Mouse (Mus musculus) embryonic facial prominence, embryonic 14.5 days (tissue): Measurements from ENCODE around the gene Cd247. TPM values are rescaled to one million over a fixed set of nuclear protein-coding genes. Genes with fewer than 3 reads are reported as not detected.

ENCODE experiments used
- ATAC-seq: fragments of 200-750 bp; cut with Nextera tagmentation; 2 replicates; pipeline ENCODE4 v1.8.0; 2017; ENCODE audit warnings: low read depth, moderate number of reproducible peaks, moderate TSS enrichment
- DNase-seq: peaks from one replicate; pipeline ENCODE4 v3.0.0-alpha.2; 2015; ENCODE audit warnings: low spot score
- H3K27ac ChIP-seq: fragments of 300-500 bp; sonication (generic); replicated peaks from 2 replicates; pipeline ENCODE4 v1.5.1; 2014; ENCODE audit warnings: low read depth, mild to moderate bottlenecking, low read length, moderate library complexity
- H3K27me3 ChIP-seq: fragments of 300-500 bp; sonication (generic); replicated peaks from 2 replicates; pipeline ENCODE4 v1.6.1; 2014; ENCODE audit warnings: low read length; ENCODE audit not compliant: control insufficient read depth, insufficient read depth
- H3K36me3 ChIP-seq: fragments of 300-500 bp; sonication (generic); 2 replicates; pipeline ENCODE4 v1.6.1; 2014; ENCODE audit warnings: low read length, mixed read lengths; ENCODE audit not compliant: control insufficient read depth, insufficient read depth
- H3K4me1 ChIP-seq: fragments of 300-500 bp; sonication (generic); 2 replicates; pipeline ENCODE4 v1.6.1; 2014; ENCODE audit warnings: antibody characterized with exemption, low read length; ENCODE audit not compliant: control insufficient read depth, insufficient read depth
- H3K4me2 ChIP-seq: fragments of 300-500 bp; sonication (generic); 2 replicates; pipeline ENCODE4 v1.6.1; 2014; ENCODE audit warnings: low read depth, mild to moderate bottlenecking, low read length, moderate library complexity, mixed read lengths
- H3K4me3 ChIP-seq: fragments of 300-500 bp; sonication (generic); 2 replicates; pipeline ENCODE4 v1.5.1; 2014; ENCODE audit warnings: low read depth, mild to moderate bottlenecking, low read length
- H3K9ac ChIP-seq: fragments of 300-500 bp; sonication (generic); 2 replicates; pipeline ENCODE4 v1.6.1; 2014; ENCODE audit warnings: low read depth, mild to moderate bottlenecking, low read length, moderate library complexity, mixed read lengths
- H3K9me3 ChIP-seq: fragments of 300-500 bp; sonication (generic); 2 replicates; pipeline ENCODE4 v1.6.1; 2016; ENCODE audit warnings: low read length; ENCODE audit not compliant: control insufficient read depth
- WGBS: fragments of 180-500 bp; shearing (Covaris S2); extraction: QIAGEN DNeasy Blood & Tissue Kit; methylation state at CpG from one replicate; pipeline ENCODE4 v1.1.7; 2014; 5-methylcytosine and 5-hydroxymethylcytosine counted together
- polyA plus RNA-seq: library from polyadenylated mRNA; unstranded; fragments of >200 nt; fragmentation: Nextera tagmentation; extraction: Ambion mirVana; gene quantifications from 2 replicates; pipeline ENCODE4 v1.2.1, GENCODE M21; 2014

Gene Cd247
- polyA plus RNA-seq, 1 experiment from 2014 or later: 0.42 TPM

GRCm38 (mm10) chr1:165819147-165819546 lies 30.7 kb downstream of the Cd247 start:
- DNase-seq (no peak), ATAC-seq (no peak)
- 87% methylated on average over 4 of the region's 4 CpGs for WGBS
- Histone ChIP-seq H3K9me3 (no peaks in the 10 kb centered on the region), H3K4me3 (no peak overlapping the region), H3K36me3 (no peaks in the 10 kb centered on the region), H3K27ac (no peak overlapping the region), H3K27me3 (no peaks in the 10 kb centered on the region), H3K9ac (no peak overlapping the region), H3K4me2 (no peak overlapping the region), H3K4me1 (peaks cover 7% of the 10 kb centered on the region)

- H3K36me3 ChIP-seq: no peaks in the 10 kb centered on the region
- H3K4me2 ChIP-seq: no peak overlapping the region
- no peak overlapping the region for H3K4me3 ChIP-seq
- no peak overlapping the region for H3K9ac ChIP-seq
- H3K4me1 ChIP-seq: no peaks in the 10 kb centered on the region
- H3K9me3 ChIP-seq: no peaks in the 10 kb centered on the region
- no peak overlapping the region for H3K27ac ChIP-seq
- ATAC-seq: no peak
- no peaks in the 10 kb centered on the region for H3K27me3 ChIP-seq
- WGBS: 94% methylated on average over 2 of the region's 2 CpGs
- DNase-seq: no peak
These were observed 33.5 kb downstream of the Cd247 start for GRCm38 (mm10) chr1:165822031-165822430.

- ATAC-seq: no peak
- no peak overlapping the region for H3K9ac ChIP-seq
- 85% methylated on average over 5 of the region's 5 CpGs for WGBS
- no peak overlapping the region for H3K27ac ChIP-seq
- H3K9me3 ChIP-seq: no peaks in the 10 kb centered on the region
- H3K27me3 ChIP-seq: no peaks in the 10 kb centered on the region
- no peak overlapping the region for H3K4me3 ChIP-seq
- no peak overlapping the region for H3K4me2 ChIP-seq
- DNase-seq: no peak
- no peaks in the 10 kb centered on the region for H3K36me3 ChIP-seq
- no peaks in the 10 kb centered on the region for H3K4me1 ChIP-seq
These were observed 39.7 kb downstream of the Cd247 start for GRCm38 (mm10) chr1:165828173-165828572.

- 83% methylated on average over 6 of the region's 6 CpGs for WGBS
- ATAC-seq: no peak
- H3K4me2 ChIP-seq: no peak overlapping the region
These were observed 40.1 kb downstream of the Cd247 start for GRCm38 (mm10) chr1:165828615-165829014.

GRCm38 (mm10) chr1:165829890-165830289 lies 41.4 kb downstream of the Cd247 start:
- WGBS: 87% methylated on average over 5 of the region's 5 CpGs
- Histone ChIP-seq H3K4me2 (no peak overlapping the region), H3K27ac (no peak overlapping the region), H3K36me3 (no peaks in the 10 kb centered on the region), H3K9me3 (no peaks in the 10 kb centered on the region), H3K27me3 (no peaks in the 10 kb centered on the region; the same call in 1 of the 2 replicates), H3K4me3 (no peak overlapping the region), H3K4me1 (peaks cover 9% of the 10 kb centered on the region), H3K9ac (no peak overlapping the region)
- ATAC-seq: no peak
- DNase-seq: no peak

More at GRCm38 (mm10) chr1:165828615-165829014, 40.1 kb downstream of the Cd247 start:
- H3K4me1 ChIP-seq: no peaks in the 10 kb centered on the region
- no peaks in the 10 kb centered on the region for H3K27me3 ChIP-seq
- H3K4me3 ChIP-seq: no peak overlapping the region
- H3K36me3 ChIP-seq: no peaks in the 10 kb centered on the region
- no peak for DNase-seq
- no peak overlapping the region for H3K9ac ChIP-seq
- H3K27ac ChIP-seq: no peak overlapping the region
- no peaks in the 10 kb centered on the region for H3K9me3 ChIP-seq

GRCm38 (mm10) chr1:165833244-165833643 lies 44.8 kb downstream of the Cd247 start:
- Histone ChIP-seq H3K27me3 (peaks cover 6% of the 10 kb centered on the region; the same call in 1 of the 2 replicates), H3K27ac (no peak overlapping the region), H3K36me3 (no peaks in the 10 kb centered on the region), H3K4me3 (no peak overlapping the region), H3K4me1 (peaks cover 26% of the 10 kb centered on the region), H3K9me3 (no peaks in the 10 kb centered on the region), H3K9ac (no peak overlapping the region), H3K4me2 (no peak overlapping the region)
- DNase-seq (no peak), ATAC-seq (no peak)
- WGBS: 24% methylated on average over 4 of the region's 4 CpGs

- WGBS: 21% methylated on average over 17 of the region's 17 CpGs
- Histone ChIP-seq H3K9ac (no peak overlapping the region), H3K27me3 (peaks cover 6% of the 10 kb centered on the region; the same call in 1 of the 2 replicates), H3K4me3 (peak overlapping the region; percentile 9; the same call in 1 of the 2 replicates), H3K4me2 (peak overlapping the region; percentile 46), H3K9me3 (no peaks in the 10 kb centered on the region), H3K27ac (no peak overlapping the region), H3K36me3 (no peaks in the 10 kb centered on the region), H3K4me1 (peaks cover 26% of the 10 kb centered on the region)
- ATAC-seq (peak; percentile 70), DNase-seq (peak; percentile 57)
These were observed 45.6 kb downstream of the Cd247 start for GRCm38 (mm10) chr1:165833910-165834632.

GRCm38 (mm10) chr1:165834633-165834975 lies 46.1 kb downstream of the Cd247 start:
- Histone ChIP-seq H3K36me3 (no peaks in the 10 kb centered on the region), H3K4me2 (peak overlapping the region; percentile 46), H3K27ac (no peak overlapping the region), H3K4me1 (peaks cover 26% of the 10 kb centered on the region), H3K9ac (no peak overlapping the region), H3K9me3 (no peaks in the 10 kb centered on the region), H3K27me3 (peaks cover 8% of the 10 kb centered on the region; the same call in 1 of the 2 replicates), H3K4me3 (peak overlapping the region; percentile 9; the same call in 1 of the 2 replicates)
- WGBS: 22% methylated on average over 12 of the region's 12 CpGs
- DNase-seq: peak; percentile 33
- ATAC-seq: no peak

- ATAC-seq (0 out of 2 replicates have a peak, but pooled peaks have one; percentile 17), DNase-seq (peak; percentile 83)
- no peak overlapping the region for H3K9ac ChIP-seq
- peaks cover 30% of the 10 kb centered on the region for H3K4me1 ChIP-seq
- H3K4me2 ChIP-seq: no peak overlapping the region
- no peaks in the 10 kb centered on the region for H3K36me3 ChIP-seq
- H3K4me3 ChIP-seq: no peak overlapping the region
- 0 out of 2 replicates have a peak overlapping the region, but pooled peaks have one; percentile 49 for H3K27ac ChIP-seq
- no peaks in the 10 kb centered on the region for H3K9me3 ChIP-seq
- peaks cover 24% of the 10 kb centered on the region for H3K27me3 ChIP-seq
- 7% methylated on average over 6 of the region's 6 CpGs for WGBS
These were observed 48.0 kb downstream of the Cd247 start for GRCm38 (mm10) chr1:165836461-165836860.
